Mouse (Mus musculus) myocyte (in vitro differentiated cells): Measurements from ENCODE around the gene Atl2. TPM values are rescaled to one million over a fixed set of nuclear protein-coding genes. Genes with fewer than 3 reads are reported as not detected.

Experiments
- H3K27me3 ChIP-seq: one replicate; pipeline ENCODE4 v1.6.1; 2011; ENCODE audit not compliant: control insufficient read depth, insufficient read depth, insufficient read length
- H3K36me3 ChIP-seq: one replicate; pipeline ENCODE4 v1.6.1; 2011; ENCODE audit not compliant: control insufficient read depth, insufficient read depth
- H3K4me2 ChIP-seq: one replicate; pipeline ENCODE4 v1.6.1; 2011; ENCODE audit warnings: low read depth, control low read depth
- H3K4me3 ChIP-seq: one replicate; pipeline ENCODE4 v1.5.1; 2011; ENCODE audit warnings: mild to moderate bottlenecking, control low read depth, moderate library complexity
- H3K79me2 ChIP-seq: one replicate; pipeline ENCODE4 v1.6.1; 2011; ENCODE audit not compliant: control insufficient read depth, insufficient read depth
- H3ac ChIP-seq: one replicate; pipeline ENCODE4 v1.6.1; 2011; ENCODE audit not compliant: control insufficient read depth, insufficient read length
- CEBPB ChIP-seq: IDR thresholded peaks from 2 replicates; pipeline ENCODE4 v1.6.1; 2011; ENCODE audit warnings: mild to moderate bottlenecking, moderate library complexity; ENCODE audit not compliant: poor library complexity, insufficient read depth, severe bottlenecking
- E2F4 ChIP-seq: IDR thresholded peaks from one replicate; pipeline ENCODE4 v1.6.1; 2011; ENCODE audit warnings: mild to moderate bottlenecking, control low read depth, moderate library complexity; ENCODE audit not compliant: insufficient read depth
- MAX ChIP-seq: IDR thresholded peaks from one replicate; pipeline ENCODE4 v1.6.1; 2011; ENCODE audit warnings: low read depth, mild to moderate bottlenecking, control low read depth
- MYOD1 ChIP-seq, 3 experiments: IDR thresholded peaks; one replicate each; pipeline ENCODE4 v1.6.1; 2011; ENCODE audit warnings: control low read depth in 2 of 3, low read depth in 2 of 3, mild to moderate bottlenecking in 2 of 3, moderate library complexity in 1 of 3; ENCODE audit not compliant: insufficient read length in 2 of 3, control insufficient read depth in 1 of 3
- MYOG ChIP-seq, 3 experiments: IDR thresholded peaks; one replicate each; pipeline ENCODE4 v1.6.1; 2011; ENCODE audit warnings: control low read depth in 2 of 3, low read depth in 2 of 3, mild to moderate bottlenecking in 2 of 3; ENCODE audit not compliant: insufficient read length in 2 of 3, control insufficient read depth in 1 of 3, insufficient read depth in 1 of 3
- POLR2A ChIP-seq: IDR thresholded peaks from one replicate; pipeline ENCODE4 v1.6.1; 2011; ENCODE audit warnings: low read depth, mild to moderate bottlenecking, control low read depth, moderate library complexity; ENCODE audit not compliant: insufficient read length
- POLR2AphosphoS2 ChIP-seq: IDR thresholded peaks from one replicate; pipeline ENCODE4 v1.6.1; 2011; ENCODE audit warnings: low read depth, control low read depth; ENCODE audit not compliant: insufficient read length
- REST ChIP-seq: IDR thresholded peaks from one replicate; pipeline ENCODE4 v1.6.1; 2011; ENCODE audit warnings: mild to moderate bottlenecking, control low read depth, moderate library complexity; ENCODE audit not compliant: insufficient read depth, insufficient read length
- SRF ChIP-seq: IDR thresholded peaks from one replicate; pipeline ENCODE4 v1.6.1; 2011; ENCODE audit warnings: low read depth; ENCODE audit not compliant: control insufficient read depth, insufficient read length
- TCF12 ChIP-seq: IDR thresholded peaks from one replicate; pipeline ENCODE4 v1.6.1; 2011; ENCODE audit warnings: mild to moderate bottlenecking, control low read depth; ENCODE audit not compliant: poor library complexity, insufficient read depth, severe bottlenecking
- TCF3 ChIP-seq: IDR thresholded peaks from one replicate; pipeline ENCODE4 v1.6.1; 2011; ENCODE audit warnings: low read depth, control low read depth; ENCODE audit not compliant: insufficient read length
- USF1 ChIP-seq: IDR thresholded peaks from one replicate; pipeline ENCODE4 v1.6.1; 2011; ENCODE audit warnings: low read depth, mild to moderate bottlenecking, control low read depth, moderate library complexity
- polyA plus RNA-seq: library from polyadenylated mRNA; unstranded; fragments of >200 nt; fragmentation: generic; extraction: Trizol; gene quantifications from one replicate; pipeline ENCODE4 v1.2.1, GENCODE M21; 2012; ENCODE audit warnings: missing spikeins

Gene Atl2
- polyA plus RNA-seq, 1 experiment, result 13.9 TPM

- TF ChIP-seq REST (no peak), TCF12 (no peak), TCF3 (no peak), USF1 (no peak), MYOD1 (IDR thresholded peaks at IDR 0.05; ENCODE audit: control insufficient read depth in 1 of 3, insufficient read length in 2 of 3, low read depth in 2 of 3) (no peak), POLR2A (no peak), SRF (no peak), MYOG (IDR thresholded peaks at IDR 0.05; ENCODE audit: control insufficient read depth in 1 of 3, insufficient read depth in 1 of 3, insufficient read length in 2 of 3, low read depth in 2 of 3) (no peak), CEBPB (no peak), E2F4 (no peak), MAX (no peak), POLR2AphosphoS2 (no peak)
- Histone ChIP-seq H3ac (no peak overlapping the region), H3K79me2 (no peaks in the 10 kb centered on the region), H3K36me3 (no peaks in the 10 kb centered on the region), H3K4me3 (no peak overlapping the region), H3K27me3 (peaks cover 3% of the 10 kb centered on the region), H3K4me2 (no peak overlapping the region)
These were observed 21.1 kb upstream of the Atl2 start for GRCm38 (mm10) chr17:79916996-79917395.

GRCm38 (mm10) chr17:79912174-79912573 lies 16.3 kb upstream of the Atl2 start:
- Histone ChIP-seq H3K27me3 (peaks cover 3% of the 10 kb centered on the region), H3K4me3 (no peak overlapping the region), H3K4me2 (no peak overlapping the region), H3ac (no peak overlapping the region), H3K79me2 (no peaks in the 10 kb centered on the region), H3K36me3 (no peaks in the 10 kb centered on the region)
- TF ChIP-seq E2F4 (no peak), SRF (no peak), POLR2A (no peak)

- no peak overlapping the region for H3K4me3 ChIP-seq
- H3K27me3 ChIP-seq, result peaks cover 3% of the 10 kb centered on the region
- H3ac ChIP-seq, result no peak overlapping the region
- no peaks in the 10 kb centered on the region for H3K79me2 ChIP-seq
- no peak overlapping the region for H3K4me2 ChIP-seq
- TF ChIP-seq MAX (no peak), TCF3 (no peak), USF1 (no peak), CEBPB (no peak), TCF12 (no peak), MYOG (IDR thresholded peaks at IDR 0.05; ENCODE audit: control insufficient read depth in 1 of 3, insufficient read depth in 1 of 3, insufficient read length in 2 of 3, low read depth in 2 of 3) (no peak), REST (no peak), POLR2A (no peak), MYOD1 (IDR thresholded peaks at IDR 0.05; ENCODE audit: control insufficient read depth in 1 of 3, insufficient read length in 2 of 3, low read depth in 2 of 3) (no peak), E2F4 (no peak), POLR2AphosphoS2 (no peak), SRF (no peak)
- H3K36me3 ChIP-seq, result no peaks in the 10 kb centered on the region
These were observed 15.8 kb upstream of the Atl2 start for GRCm38 (mm10) chr17:79911718-79912117.

GRCm38 (mm10) chr17:79909571-79909970 lies 13.6 kb upstream of the Atl2 start:
- TF ChIP-seq USF1 (no peak), REST (no peak), TCF12 (no peak), CEBPB (no peak)
- H3K4me2 ChIP-seq, result no peak overlapping the region
- H3K79me2 ChIP-seq, result no peaks in the 10 kb centered on the region
- no peaks in the 10 kb centered on the region for H3K27me3 ChIP-seq
- H3K4me3 ChIP-seq, result no peak overlapping the region
- H3ac ChIP-seq, result no peak overlapping the region
- no peaks in the 10 kb centered on the region for H3K36me3 ChIP-seq

- no peak overlapping the region for H3ac ChIP-seq
- TF ChIP-seq E2F4 (no peak), TCF12 (no peak), POLR2AphosphoS2 (no peak), SRF (no peak), TCF3 (no peak), MYOG (IDR thresholded peaks at IDR 0.05; ENCODE audit: control insufficient read depth in 1 of 3, insufficient read depth in 1 of 3, insufficient read length in 2 of 3, low read depth in 2 of 3) (no peak)
- no peaks in the 10 kb centered on the region for H3K79me2 ChIP-seq
- no peak overlapping the region for H3K4me2 ChIP-seq
- no peak overlapping the region for H3K4me3 ChIP-seq
- H3K27me3 ChIP-seq, result no peaks in the 10 kb centered on the region
- no peaks in the 10 kb centered on the region for H3K36me3 ChIP-seq
These were observed 11.8 kb upstream of the Atl2 start for GRCm38 (mm10) chr17:79907698-79908097.
